Mouse (Mus musculus) forebrain, postnatal 0 days (tissue): ENCODE measurements around the gene S100a5. TPM values are rescaled to one million over a fixed set of nuclear protein-coding genes. Genes with fewer than 3 reads are reported as not detected.

Source experiments
- ATAC-seq: fragments of 200-750 bp; cut with Nextera tagmentation; 2 replicates; pipeline ENCODE4 v1.8.0; 2017; ENCODE audit warnings: mild to moderate bottlenecking, moderate library complexity
- DNase-seq: peaks from one replicate; pipeline ENCODE4 v3.0.0-alpha.2; 2015
- H3K27ac ChIP-seq: fragments of 300-500 bp; sonication (generic); 2 replicates; pipeline ENCODE4 v1.5.1; 2014; ENCODE audit warnings: low read depth, mild to moderate bottlenecking, antibody characterized with exemption, low read length, moderate library complexity, mixed read lengths
- H3K27me3 ChIP-seq: fragments of 300-500 bp; sonication (generic); 2 replicates; pipeline ENCODE4 v1.6.1; 2014; ENCODE audit warnings: mild to moderate bottlenecking, low read length, mixed read lengths; ENCODE audit not compliant: insufficient read depth
- H3K36me3 ChIP-seq: fragments of 300-500 bp; sonication (generic); 2 replicates; pipeline ENCODE4 v1.6.1; 2014; ENCODE audit warnings: mild to moderate bottlenecking, moderate library complexity; ENCODE audit not compliant: insufficient read depth
- H3K4me1 ChIP-seq: fragments of 300-500 bp; sonication (generic); 2 replicates; pipeline ENCODE4 v1.6.1; 2014; ENCODE audit warnings: antibody characterized with exemption; ENCODE audit not compliant: insufficient read depth
- H3K4me2 ChIP-seq: fragments of 300-500 bp; sonication (generic); 2 replicates; pipeline ENCODE4 v1.6.1; 2014; ENCODE audit warnings: low read depth, mild to moderate bottlenecking, moderate library complexity
- H3K4me3 ChIP-seq: fragments of 300-500 bp; sonication (generic); 2 replicates; pipeline ENCODE4 v1.5.1; 2014; ENCODE audit warnings: low read depth, low read length, mixed read lengths
- H3K9ac ChIP-seq: fragments of 300-500 bp; sonication (generic); 2 replicates; pipeline ENCODE4 v1.6.1; 2014; ENCODE audit warnings: mild to moderate bottlenecking
- H3K9me3 ChIP-seq: fragments of 300-500 bp; sonication (generic); 2 replicates; pipeline ENCODE4 v1.6.1; 2016; ENCODE audit warnings: low read length
- CTCF ChIP-seq: sonication (generic); IDR thresholded peaks from 2 replicates; pipeline ENCODE4 v1.5.1; 2016; ENCODE audit warnings: antibody characterized with exemption, control low read depth, low read depth
- WGBS: fragments of 180-500 bp; shearing (Covaris S2); extraction: QIAGEN DNeasy Blood & Tissue Kit; methylation state at CpG from one replicate; pipeline ENCODE4 v1.1.7; 2014; 5-methylcytosine and 5-hydroxymethylcytosine counted together
- polyA plus RNA-seq: library from polyadenylated mRNA; unstranded; fragments of >200 nt; fragmentation: Nextera tagmentation; extraction: Ambion mirVana; gene quantifications from 2 replicates; pipeline ENCODE4 v1.2.1, GENCODE M21; 2015
- total RNA-seq: library from RNA; depleted of rRNA; stranded (reverse); fragments of >200 nt; gene quantifications from 2 replicates; pipeline ENCODE4 v1.2.3, GENCODE M21; 2014; rRNA removed

S100a5 gene
- total and polyA plus RNA-seq, 2 experiments from 2014 or later, result not detected

GRCm38 (mm10) chr3:90653717-90654116 lies 45.4 kb downstream of the S100a5 start, which contains the start of gene S100a7a:
S100a7a (plus strand) TSS chr3:90654017.
- H3K4me1 ChIP-seq, result no peaks in the 10 kb centered on the region
- H3K4me2 ChIP-seq, result no peak within 1 kb of the TSS
- no peaks in the 10 kb centered on the region for H3K9me3 ChIP-seq
- H3K9ac ChIP-seq, result no peak within 1 kb of the TSS
- H3K4me3 ChIP-seq, result no peak within 1 kb of the TSS
- no peak for TF ChIP-seq CTCF
- no peak within 1 kb of the TSS for H3K27ac ChIP-seq
- ATAC-seq (no peak), DNase-seq (no peak)
- H3K36me3 ChIP-seq, result no peaks in the 10 kb centered on the region
- H3K27me3 ChIP-seq, result peaks cover 4% of the 10 kb centered on the region; the same call in 1 of the 2 replicates

- TF ChIP-seq CTCF, result 0 out of 2 replicates have a peak, but pooled peaks have one; percentile 23
- Histone ChIP-seq H3K27ac (no peak overlapping the region), H3K36me3 (no peaks in the 10 kb centered on the region), H3K4me2 (no peak overlapping the region), H3K4me3 (no peak overlapping the region), H3K27me3 (peaks cover 4% of the 10 kb centered on the region; the same call in 1 of the 2 replicates), H3K9me3 (no peaks in the 10 kb centered on the region), H3K9ac (no peak overlapping the region), H3K4me1 (no peaks in the 10 kb centered on the region)
- ATAC-seq (no peak), DNase-seq (no peak)
- 73% methylated on average over 4 of the region's 4 CpGs for WGBS
These were observed 49.1 kb downstream of the S100a5 start for GRCm38 (mm10) chr3:90657405-90657804.

GRCm38 (mm10) chr3:90659364-90660044 lies 51.2 kb downstream of the S100a5 start:
- Histone ChIP-seq H3K9me3 (no peaks in the 10 kb centered on the region), H3K27ac (no peak overlapping the region), H3K4me3 (no peak overlapping the region), H3K4me2 (no peak overlapping the region), H3K36me3 (no peaks in the 10 kb centered on the region), H3K4me1 (no peaks in the 10 kb centered on the region), H3K27me3 (no peaks in the 10 kb centered on the region), H3K9ac (no peak overlapping the region)
- TF ChIP-seq CTCF, result no peak
- ATAC-seq (no peak), DNase-seq (no peak)

Other genes with a start within 250 kb of the S100a5 start
- gene Slc27a3, start 218.6 kb upstream of the S100a5 start, total RNA-seq, result 47.4 and 50.8 TPM in 2 replicates
- 23.7 and 25.0 TPM in 2 replicates for gene Slc27a3, start 218.6 kb upstream of the S100a5 start, polyA plus RNA-seq
- gene Ints3, start 174.9 kb upstream of the S100a5 start, total RNA-seq, result 49.7 and 51.5 TPM in 2 replicates
- 16.0 and 20.6 TPM in 2 replicates for gene Ints3, start 174.9 kb upstream of the S100a5 start, polyA plus RNA-seq
- 2.7 and 6.9 TPM in 2 replicates for gene Npr1, start 142.7 kb upstream of the S100a5 start, total RNA-seq
- gene Npr1, start 142.7 kb upstream of the S100a5 start, polyA plus RNA-seq, result 1.7 and 2.1 TPM in 2 replicates
- 199 and 239 TPM in 2 replicates for gene Ilf2, start 132.4 kb upstream of the S100a5 start, total RNA-seq
- 170 and 191 TPM in 2 replicates for gene Ilf2, start 132.4 kb upstream of the S100a5 start, polyA plus RNA-seq
- gene Snapin, start 117.5 kb upstream of the S100a5 start, total RNA-seq, result 41.4 and 48.2 TPM in 2 replicates
- 79.1 and 80.4 TPM in 2 replicates for gene Snapin, start 117.5 kb upstream of the S100a5 start, polyA plus RNA-seq
- 272 and 302 TPM in 2 replicates for gene Chtop, start 99.0 kb upstream of the S100a5 start, total RNA-seq
- 179 and 186 TPM in 2 replicates for gene Chtop, start 99.0 kb upstream of the S100a5 start, polyA plus RNA-seq
- gene S100a1, start 94.1 kb upstream of the S100a5 start, total RNA-seq, result 16.1 and 33.6 TPM in 2 replicates
- 47.0 and 52.8 TPM in 2 replicates for gene S100a1, start 94.1 kb upstream of the S100a5 start, polyA plus RNA-seq
- gene S100a13, start 94.1 kb upstream of the S100a5 start, total RNA-seq, result 8.4 and 11.2 TPM in 2 replicates
- 16.1 and 20.5 TPM in 2 replicates for gene S100a13, start 94.1 kb upstream of the S100a5 start, polyA plus RNA-seq
- gene S100a14, start 81.7 kb upstream of the S100a5 start, total RNA-seq, result 0.08 TPM in 1 of 2 replicates, not detected in the other
- not detected in 2 replicates for gene S100a14, start 81.7 kb upstream of the S100a5 start, polyA plus RNA-seq
- 39.4 and 48.7 TPM in 2 replicates for gene S100a16, start 71.3 kb upstream of the S100a5 start, total RNA-seq
- 74.4 and 78.6 TPM in 2 replicates for gene S100a16, start 71.3 kb upstream of the S100a5 start, polyA plus RNA-seq
- gene S100a3, start 47.9 kb upstream of the S100a5 start, total RNA-seq, result 0.10 and 0.23 TPM in 2 replicates
- 0.51 and 0.52 TPM in 2 replicates for gene S100a3, start 47.9 kb upstream of the S100a5 start, polyA plus RNA-seq
- gene S100a2, start 18.3 kb upstream of the S100a5 start, total RNA-seq, result not detected in 2 replicates
- not detected in 2 replicates for gene S100a2, start 18.3 kb upstream of the S100a5 start, polyA plus RNA-seq
- gene Gm42674, start 6.6 kb upstream of the S100a5 start, total RNA-seq, result not detected in 2 replicates
- not detected in 2 replicates for gene Gm42674, start 6.6 kb upstream of the S100a5 start, polyA plus RNA-seq
- 2.8 and 5.9 TPM in 2 replicates for gene S100a4, start 4.8 kb upstream of the S100a5 start, total RNA-seq
- gene S100a4, start 4.8 kb upstream of the S100a5 start, polyA plus RNA-seq, result 2.1 and 2.4 TPM in 2 replicates
- gene S100a6, start 4.4 kb downstream of the S100a5 start, total RNA-seq, result 17.9 and 18.1 TPM in 2 replicates
- gene S100a6, start 4.4 kb downstream of the S100a5 start, polyA plus RNA-seq, result 34.9 and 40.7 TPM in 2 replicates
- gene S100a7a, start 45.5 kb downstream of the S100a5 start, total RNA-seq, result 0.19 and 0.23 TPM in 2 replicates
- not detected in 2 replicates for gene S100a7a, start 45.5 kb downstream of the S100a5 start, polyA plus RNA-seq
- 6.7 and 15.1 TPM in 2 replicates for gene S100a8, start 60.5 kb downstream of the S100a5 start, total RNA-seq
- gene S100a8, start 60.5 kb downstream of the S100a5 start, polyA plus RNA-seq, result 4.3 and 13.9 TPM in 2 replicates
- 0.90 and 5.3 TPM in 2 replicates for gene S100a9, start 87.2 kb downstream of the S100a5 start, total RNA-seq
- 3.6 and 11.5 TPM in 2 replicates for gene S100a9, start 87.2 kb downstream of the S100a5 start, polyA plus RNA-seq
- gene Pglyrp4, start 118.4 kb downstream of the S100a5 start, total RNA-seq, result not detected in 2 replicates
- gene Pglyrp4, start 118.4 kb downstream of the S100a5 start, polyA plus RNA-seq, result not detected in 2 replicates
- not detected in 2 replicates for gene Gm5849, start 169.4 kb downstream of the S100a5 start, total RNA-seq
- not detected in 2 replicates for gene Gm5849, start 169.4 kb downstream of the S100a5 start, polyA plus RNA-seq